Mouse (Mus musculus) kidney, embryonic 16.5 days (tissue): ENCODE results near the gene Slc25a12. TPM values are rescaled to one million over a fixed set of nuclear protein-coding genes. Genes with fewer than 3 reads are reported as not detected.

Experiments used
- ATAC-seq: fragments of 200-750 bp; cut with Nextera tagmentation; 2 replicates; pipeline ENCODE4 v1.8.0; 2017; ENCODE audit warnings: moderate TSS enrichment; ENCODE audit not compliant: low FRiP score, low TSS enrichment
- H3K27ac ChIP-seq: fragments of 300-500 bp; sonication (generic); 2 replicates; pipeline ENCODE4 v1.5.1; 2014; ENCODE audit warnings: low read length
- H3K27me3 ChIP-seq: fragments of 300-500 bp; sonication (generic); 2 replicates; pipeline ENCODE4 v1.6.1; 2014; ENCODE audit warnings: low read length, control low read depth, mixed read lengths; ENCODE audit not compliant: insufficient read depth
- H3K36me3 ChIP-seq: fragments of 300-500 bp; sonication (generic); 2 replicates; pipeline ENCODE4 v1.6.1; 2014; ENCODE audit warnings: low read length, control low read depth, mixed read lengths; ENCODE audit not compliant: insufficient read depth
- H3K4me1 ChIP-seq: fragments of 300-500 bp; sonication (generic); 2 replicates; pipeline ENCODE4 v1.6.1; 2014; ENCODE audit warnings: low read length, control low read depth, mixed read lengths; ENCODE audit not compliant: insufficient read depth
- H3K4me2 ChIP-seq: fragments of 300-500 bp; sonication (generic); replicated peaks from 2 replicates; pipeline ENCODE4 v1.6.1; 2014; ENCODE audit warnings: low read depth, low read length
- H3K4me3 ChIP-seq: fragments of 300-500 bp; sonication (generic); 2 replicates; pipeline ENCODE4 v1.5.1; 2014; ENCODE audit warnings: mild to moderate bottlenecking, low read length
- H3K9ac ChIP-seq: fragments of 300-500 bp; sonication (generic); replicated peaks from 2 replicates; pipeline ENCODE4 v1.6.1; 2014; ENCODE audit warnings: low read length
- H3K9me3 ChIP-seq: fragments of 300-500 bp; sonication (generic); 2 replicates; pipeline ENCODE4 v1.6.1; 2016; ENCODE audit warnings: low read length, control low read depth
- WGBS: fragments of 180-500 bp; shearing (Covaris S2); extraction: QIAGEN DNeasy Blood & Tissue Kit; methylation state at CpG from one replicate; pipeline ENCODE4 v1.1.7; 2014; 5-methylcytosine and 5-hydroxymethylcytosine counted together
- polyA plus RNA-seq: library from polyadenylated mRNA; unstranded; fragments of >200 nt; fragmentation: Nextera tagmentation; extraction: Ambion mirVana; gene quantifications from 2 replicates; pipeline ENCODE4 v1.2.1, GENCODE M21; 2015

Gene Slc25a12
- polyA plus RNA-seq, 1 experiment from 2014 or later: 53.3 TPM

GRCm38 (mm10) chr2:71351727-71351987 is 15.9 kb downstream of the Slc25a12 start:
- Histone ChIP-seq H3K27ac (no peak overlapping the region), H3K4me3 (no peak overlapping the region), H3K9ac (no peak overlapping the region), H3K9me3 (no peaks in the 10 kb centered on the region), H3K36me3 (no peaks in the 10 kb centered on the region), H3K4me2 (no peak overlapping the region), H3K27me3 (no peaks in the 10 kb centered on the region), H3K4me1 (peaks cover 27% of the 10 kb centered on the region)
- no peak for ATAC-seq
- 72% methylated on average over 3 of the region's 3 CpGs for WGBS

GRCm38 (mm10) chr2:71350904-71351726 is 16.4 kb downstream of the Slc25a12 start:
- Histone ChIP-seq H3K9ac (no peak overlapping the region), H3K4me3 (no peak overlapping the region), H3K4me1 (peaks cover 26% of the 10 kb centered on the region), H3K27ac (no peak overlapping the region), H3K27me3 (no peaks in the 10 kb centered on the region), H3K36me3 (no peaks in the 10 kb centered on the region), H3K4me2 (no peak overlapping the region), H3K9me3 (no peaks in the 10 kb centered on the region)
- ATAC-seq: no peak
- WGBS: 83% methylated on average over 11 of the region's 11 CpGs

- H3K27ac ChIP-seq: no peak overlapping the region
- no peak overlapping the region for H3K4me2 ChIP-seq
- H3K27me3 ChIP-seq: no peaks in the 10 kb centered on the region
- no peaks in the 10 kb centered on the region for H3K9me3 ChIP-seq
- peaks cover 24% of the 10 kb centered on the region for H3K4me1 ChIP-seq
- H3K9ac ChIP-seq: no peak overlapping the region
- no peak for ATAC-seq
- H3K36me3 ChIP-seq: no peaks in the 10 kb centered on the region
- 41% methylated on average over 7 of the region's 7 CpGs for WGBS
- no peak overlapping the region for H3K4me3 ChIP-seq
These were observed 17.4 kb downstream of the Slc25a12 start for GRCm38 (mm10) chr2:71350181-71350580.

GRCm38 (mm10) chr2:71349511-71349910 is 18.0 kb downstream of the Slc25a12 start:
- Histone ChIP-seq H3K4me1 (peaks cover 21% of the 10 kb centered on the region), H3K4me3 (no peak overlapping the region), H3K9ac (no peak overlapping the region), H3K4me2 (no peak overlapping the region), H3K36me3 (no peaks in the 10 kb centered on the region), H3K9me3 (no peaks in the 10 kb centered on the region), H3K27ac (no peak overlapping the region), H3K27me3 (no peaks in the 10 kb centered on the region)
- WGBS: 49% methylated on average over 2 of the region's 2 CpGs
- ATAC-seq: no peak

GRCm38 (mm10) chr2:71347732-71348490 is 19.6 kb downstream of the Slc25a12 start:
- Histone ChIP-seq H3K27me3 (no peaks in the 10 kb centered on the region), H3K9me3 (peaks cover 10% of the 10 kb centered on the region), H3K4me1 (peaks cover 8% of the 10 kb centered on the region), H3K36me3 (peaks cover 11% of the 10 kb centered on the region), H3K4me2 (no peak overlapping the region), H3K9ac (no peak overlapping the region), H3K4me3 (no peak overlapping the region), H3K27ac (no peak overlapping the region)
- WGBS: 90% methylated on average over 20 of the region's 20 CpGs
- ATAC-seq: no peak

- Histone ChIP-seq H3K27me3 (no peaks in the 10 kb centered on the region), H3K36me3 (peaks cover 11% of the 10 kb centered on the region), H3K4me1 (peaks cover 8% of the 10 kb centered on the region), H3K27ac (no peak overlapping the region), H3K9me3 (peaks cover 10% of the 10 kb centered on the region), H3K9ac (no peak overlapping the region), H3K4me3 (no peak overlapping the region), H3K4me2 (no peak overlapping the region)
- no peak for ATAC-seq
- WGBS: 54% methylated on average over 10 of the region's 10 CpGs
These were observed 20.4 kb downstream of the Slc25a12 start for GRCm38 (mm10) chr2:71347160-71347559.

- Histone ChIP-seq H3K9me3 (peaks cover 10% of the 10 kb centered on the region), H3K27me3 (no peaks in the 10 kb centered on the region), H3K36me3 (peaks cover 11% of the 10 kb centered on the region), H3K4me2 (no peak overlapping the region), H3K27ac (no peak overlapping the region), H3K4me1 (no peaks in the 10 kb centered on the region), H3K9ac (no peak overlapping the region), H3K4me3 (no peak overlapping the region)
- 93% methylated on average over 10 of the region's 10 CpGs for WGBS
- ATAC-seq: no peak
These were observed 23.5 kb downstream of the Slc25a12 start for GRCm38 (mm10) chr2:71343884-71344640.

GRCm38 (mm10) chr2:71340126-71340525 is 27.4 kb downstream of the Slc25a12 start:
- H3K36me3 ChIP-seq: peaks cover 13% of the 10 kb centered on the region
- no peaks in the 10 kb centered on the region for H3K4me1 ChIP-seq
- H3K4me2 ChIP-seq: no peak overlapping the region
- H3K4me3 ChIP-seq: no peak overlapping the region
- H3K27me3 ChIP-seq: no peaks in the 10 kb centered on the region
- peaks cover 10% of the 10 kb centered on the region for H3K9me3 ChIP-seq
- WGBS: 82% methylated on average over 5 of the region's 5 CpGs
- ATAC-seq: no peak
- H3K9ac ChIP-seq: no peak overlapping the region
- H3K27ac ChIP-seq: no peak overlapping the region

- no peak for ATAC-seq
These were observed 29.3 kb downstream of the Slc25a12 start for GRCm38 (mm10) chr2:71338145-71338796.

More at GRCm38 (mm10) chr2:71338145-71338796, 29.3 kb downstream of the Slc25a12 start:
- peaks cover under 1% of the 10 kb centered on the region; the same call in 1 of the 2 replicates for H3K9me3 ChIP-seq
- 86% methylated on average over 12 of the region's 12 CpGs for WGBS
- H3K27ac ChIP-seq: no peak overlapping the region
- no peak overlapping the region for H3K4me2 ChIP-seq
- H3K4me3 ChIP-seq: no peak overlapping the region
- H3K27me3 ChIP-seq: no peaks in the 10 kb centered on the region
- H3K9ac ChIP-seq: no peak overlapping the region
- H3K4me1 ChIP-seq: no peaks in the 10 kb centered on the region
- H3K36me3 ChIP-seq: peaks cover 3% of the 10 kb centered on the region
